Mouse (Mus musculus): ENCODE measurements around the gene Rgs7bp.
"Not testable (repeated sequence)": the region's sequence is repeated elsewhere in the genome, so short reads cannot be mapped to it uniquely, and the experiment has no call there.

Rgs7bp gene

GRCm38 (mm10) chr13:104931635-104932532 lies 122.8 kb downstream of the Rgs7bp start:
- DNase-seq, result no peak

GRCm38 (mm10) chr13:104930814-104931213 lies 123.9 kb downstream of the Rgs7bp start:
- no peak for DNase-seq

GRCm38 (mm10) chr13:104918663-104919062 lies 136.1 kb downstream of the Rgs7bp start:
- DNase-seq, result no peak

GRCm38 (mm10) chr13:104916771-104917170 lies 138.0 kb downstream of the Rgs7bp start:
- not testable (repeated sequence) for DNase-seq

GRCm38 (mm10) chr13:104916106-104916505 lies 138.6 kb downstream of the Rgs7bp start:
- DNase-seq, result no peak

GRCm38 (mm10) chr13:104914288-104914895 lies 140.3 kb downstream of the Rgs7bp start:
- DNase-seq, result no peak

- DNase-seq, result not testable (repeated sequence)
Measured at GRCm38 (mm10) chr13:104911626-104912025, 143.1 kb downstream of the Rgs7bp start.

GRCm38 (mm10) chr13:104911006-104911405 lies 143.7 kb downstream of the Rgs7bp start:
- not testable (repeated sequence) for DNase-seq

- no peak for DNase-seq
Measured at GRCm38 (mm10) chr13:104908691-104909090, 146.0 kb downstream of the Rgs7bp start.
